1 mouse cellular context compared by ENCODE assay signal in genomic region chr13:113617891-113618823, GRCm38 (mm10).
A peak's percentile ranks its signal among the peaks of the same experiment; 100 is the strongest.
TF ChIP-seq lines count a peak whose summit lies in the region.

Gene Snx18, minus strand, starts transcription at chr13:113618564.

TF ChIP-seq in CH12.LX, 34 proteins besides CTCF, POLR2A, EP300 and RAD21 (continued from another document):
- peak; percentile 89 for TF ChIP-seq MEF2A (IDR thresholded peaks at IDR 0.05; ENCODE audit: borderline replicate concordance, low read depth, low read length)
- TF ChIP-seq IRF4 (IDR thresholded peaks at IDR 0.05; ENCODE audit: low read depth, low read length) = peak; percentile 79
- TF ChIP-seq ELF1 (IDR thresholded peaks at IDR 0.05; ENCODE audit: low read depth, low read length) = peak; percentile 70
- no peak for TF ChIP-seq ZNF384 (IDR thresholded peaks at IDR 0.05; ENCODE audit: low read depth, low read length)
- TF ChIP-seq HCFC1 (IDR thresholded peaks at IDR 0.05; ENCODE audit: low read depth, low read length) = peak; percentile 88
- TF ChIP-seq SMC3 (IDR thresholded peaks at IDR 0.05; ENCODE audit: low read depth, low read length) = peak; percentile 99
- TF ChIP-seq ZC3H11A (IDR thresholded peaks at IDR 0.05; ENCODE audit: low read depth, low read length) = peak; percentile 93
- TF ChIP-seq NELFE (IDR thresholded peaks at IDR 0.05; ENCODE audit: low read depth, low read length) = peak; percentile 85
- TF ChIP-seq MAZ (IDR thresholded peaks at IDR 0.05; ENCODE audit: low read depth, low read length) = peak; percentile 81
- TF ChIP-seq ZKSCAN1 (IDR thresholded peaks at IDR 0.05; ENCODE audit: borderline replicate concordance, low read depth, low read length) = no peak
- no peak for TF ChIP-seq JUN (IDR thresholded peaks at IDR 0.05; ENCODE audit: insufficient read depth, low read depth, low read length)
TF ChIP-seq in CH12.LX: peak in this region for 20.
